Mouse (Mus musculus) ZHBTc4 (cell line): ENCODE results near the gene Lcn3.
"Not testable (repeated sequence)": the region's sequence is repeated elsewhere in the genome, so short reads cannot be mapped to it uniquely, and the experiment has no call there.

ENCODE experiments used
- DNase-seq: peaks from one replicate; pipeline ENCODE4 v3.0.0-alpha.2; 2011; ENCODE audit warnings: low read depth, low spot score

The Lcn3 gene

GRCm38 (mm10) chr2:25765269-25765668 lies at the start of gene Lcn3:
TSS of gene Lcn3 (plus strand) at chr2:25765569.
- DNase-seq, result no peak

- DNase-seq, result no peak
Observed at GRCm38 (mm10) chr2:25717222-25717621, 48.1 kb upstream of the Lcn3 start.

DNA sequence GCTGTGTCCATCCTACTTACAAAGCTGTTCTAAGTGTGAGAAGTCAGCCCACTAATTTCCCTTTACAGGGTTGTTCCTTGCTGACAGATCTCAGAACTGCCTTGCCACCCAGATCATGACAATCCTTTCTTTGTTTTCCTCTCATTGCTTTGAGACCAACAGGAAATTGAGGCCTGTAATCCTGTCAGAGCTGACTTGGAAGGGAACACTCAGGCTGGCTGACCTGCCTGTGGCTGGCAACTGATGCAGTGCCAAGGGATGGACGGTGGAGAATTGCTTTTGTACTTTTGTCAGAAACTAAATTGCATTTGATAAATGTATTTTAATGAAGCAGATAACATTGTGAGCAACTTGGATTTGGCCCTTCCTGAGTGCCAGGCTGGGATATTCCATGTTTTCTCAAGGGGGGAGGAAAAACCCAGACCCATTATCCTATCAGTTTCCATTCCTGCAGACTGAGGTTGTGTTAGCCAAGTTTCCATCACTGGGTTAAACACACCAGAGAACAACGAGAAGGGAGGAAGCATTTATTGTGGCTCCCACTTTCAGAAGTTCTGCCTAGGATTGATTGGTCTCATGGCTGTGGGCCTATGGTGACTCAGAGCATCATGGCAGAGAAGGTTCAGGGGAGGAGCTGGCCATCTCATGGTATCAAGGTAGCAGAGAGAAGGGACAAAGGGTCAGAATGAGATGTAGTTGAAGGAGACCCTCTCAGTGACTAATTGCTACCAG lies 32.0 kb upstream of the Lcn3 start:
- no peak for DNase-seq

DNA sequence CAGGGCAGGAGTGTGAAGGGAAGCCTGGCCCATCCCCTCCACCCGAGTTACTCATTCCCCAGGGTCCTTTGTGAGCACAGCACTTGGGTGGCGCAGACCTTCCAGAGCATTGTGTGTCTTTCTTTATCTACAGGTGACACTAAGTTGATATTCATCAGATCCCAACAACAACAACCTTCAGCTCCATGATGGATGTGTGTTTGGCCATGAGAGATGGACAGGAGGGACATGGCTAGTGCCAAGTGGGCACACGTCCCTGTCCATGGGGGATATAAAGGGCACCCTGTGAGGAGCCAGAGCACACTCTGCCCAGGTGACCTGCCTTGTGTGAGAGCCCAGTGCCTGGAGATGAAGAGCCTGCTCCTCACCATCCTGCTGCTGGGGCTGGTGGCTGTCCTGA lies 28.7 kb upstream of the Lcn3 start, which contains the start of gene Obp2b:
Obp2b (plus strand) TSS at position 301 of the 400 bp plus-strand sequence.
- DNase-seq, result not testable (repeated sequence)

- DNase-seq, result no peak
Observed at GRCm38 (mm10) chr2:25741671-25742070, 23.7 kb upstream of the Lcn3 start.

GRCm38 (mm10) chr2:25754201-25754600 lies 11.2 kb upstream of the Lcn3 start:
- no peak for DNase-seq

DNA sequence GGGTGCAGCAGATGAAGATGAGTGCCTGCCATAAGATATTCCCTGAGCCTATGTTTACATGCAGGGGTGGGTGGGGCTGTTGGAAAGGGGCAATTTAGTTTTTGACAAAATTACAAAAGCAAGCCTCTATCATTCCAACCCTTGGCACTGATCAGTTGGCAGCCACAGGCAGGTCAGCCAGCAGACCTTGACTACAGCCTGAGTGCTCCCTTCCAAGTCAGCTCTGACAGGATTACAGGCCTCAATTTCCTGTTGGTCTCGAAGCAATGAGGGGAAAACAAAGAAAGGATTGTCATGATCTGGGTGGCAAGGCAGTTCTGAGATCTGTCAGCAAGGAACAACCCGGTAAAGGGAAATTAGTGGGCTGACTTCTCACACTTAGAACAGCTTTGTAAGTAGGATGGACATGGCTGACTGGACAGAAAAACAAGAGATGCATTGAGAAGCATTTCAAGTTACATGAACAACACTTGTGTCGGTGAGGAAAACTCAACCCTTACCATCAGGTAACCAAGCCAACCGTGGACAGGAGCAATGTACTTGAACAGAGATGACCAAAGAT lies 7.2 kb upstream of the Lcn3 start:
- no peak for DNase-seq

DNA sequence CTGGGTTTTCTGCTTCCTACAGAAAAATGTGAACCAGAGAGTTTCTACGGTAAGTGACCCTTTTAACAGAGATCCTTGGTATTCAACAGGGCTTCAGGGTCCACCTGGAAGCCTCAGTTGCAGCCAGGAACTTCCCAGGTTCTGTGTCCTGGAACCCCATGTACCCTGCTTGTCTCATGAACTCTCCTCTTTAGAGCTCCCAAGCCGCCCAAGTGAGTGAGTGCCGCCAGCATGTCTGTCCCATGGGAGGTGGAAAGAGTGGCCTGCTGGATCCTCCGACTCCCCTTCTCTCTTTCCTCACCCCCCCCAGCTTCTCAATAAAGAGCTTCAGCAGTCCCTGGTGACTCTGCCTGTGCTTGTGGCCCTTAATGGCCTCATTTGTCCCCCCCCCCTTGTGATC lies 2.4 kb downstream of the Lcn3 start:
- no peak for DNase-seq

- no peak for DNase-seq
Observed at GRCm38 (mm10) chr2:25773507-25773906, 8.1 kb downstream of the Lcn3 start.

DNA sequence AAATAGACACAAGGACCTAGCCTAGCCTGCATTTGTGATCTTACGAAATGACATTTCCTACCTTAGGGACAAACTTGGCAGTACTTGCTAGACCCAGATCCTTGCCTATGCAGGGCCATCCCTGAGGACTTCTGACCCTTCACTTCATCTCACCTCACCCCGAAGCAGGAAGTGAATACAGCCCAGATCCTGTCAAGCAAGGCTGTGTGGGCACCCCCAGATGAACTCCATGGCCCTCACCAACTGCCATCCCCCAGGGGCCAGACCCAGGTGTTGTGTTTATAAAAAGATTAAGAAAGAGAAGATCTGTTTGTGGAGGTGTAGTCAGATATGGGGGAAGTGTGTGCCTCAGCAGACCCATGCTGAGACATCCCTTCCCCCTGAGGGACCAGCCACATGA lies 9.3 kb downstream of the Lcn3 start:
- DNase-seq, result no peak

- DNase-seq, result no peak
Observed at GRCm38 (mm10) chr2:25775991-25776390, 10.6 kb downstream of the Lcn3 start.

DNA sequence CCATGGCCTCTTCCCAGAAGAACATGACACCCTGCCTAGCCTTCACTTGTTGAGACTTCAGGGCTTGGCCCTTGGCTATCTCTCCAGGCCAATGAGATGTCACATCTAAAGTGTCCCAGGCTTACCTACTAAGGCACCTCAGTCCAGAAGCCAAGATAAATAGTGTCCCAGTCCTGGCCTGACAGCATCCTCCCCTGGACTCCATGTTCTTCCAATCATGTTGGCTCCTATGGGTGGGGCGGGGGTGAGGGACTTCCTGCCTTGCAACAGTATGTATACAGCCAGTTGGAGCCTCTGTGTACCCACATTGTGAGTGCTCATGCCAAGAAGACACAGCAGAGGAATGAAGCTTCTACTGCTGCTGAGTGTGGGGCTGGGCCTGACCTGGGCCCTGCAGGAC lies 11.3 kb downstream of the Lcn3 start, which contains the start of gene Lcn11:
Lcn11 (plus strand) TSS at position 301 of the 400 bp plus-strand sequence.
- DNase-seq, result no peak

DNA sequence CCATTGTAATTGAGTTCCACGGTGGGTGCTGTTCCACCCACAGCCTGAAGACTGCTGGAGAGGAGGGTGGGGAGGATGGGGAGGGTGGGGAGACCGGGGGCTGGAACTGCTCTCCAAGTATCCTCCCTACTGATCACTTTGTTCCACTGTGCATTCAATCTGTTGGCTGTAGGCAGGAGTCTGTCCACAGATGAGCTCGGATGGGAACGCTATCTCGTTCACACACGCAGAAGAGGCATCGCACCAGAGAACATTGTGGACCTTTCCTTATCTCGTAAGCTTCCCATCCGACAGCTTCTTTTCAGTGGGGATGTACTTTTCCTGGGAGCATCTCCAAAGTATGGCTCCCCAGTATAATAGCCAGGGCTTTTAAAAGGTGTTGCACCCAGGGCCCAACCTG lies 13.7 kb downstream of the Lcn3 start:
- DNase-seq, result no peak

DNA sequence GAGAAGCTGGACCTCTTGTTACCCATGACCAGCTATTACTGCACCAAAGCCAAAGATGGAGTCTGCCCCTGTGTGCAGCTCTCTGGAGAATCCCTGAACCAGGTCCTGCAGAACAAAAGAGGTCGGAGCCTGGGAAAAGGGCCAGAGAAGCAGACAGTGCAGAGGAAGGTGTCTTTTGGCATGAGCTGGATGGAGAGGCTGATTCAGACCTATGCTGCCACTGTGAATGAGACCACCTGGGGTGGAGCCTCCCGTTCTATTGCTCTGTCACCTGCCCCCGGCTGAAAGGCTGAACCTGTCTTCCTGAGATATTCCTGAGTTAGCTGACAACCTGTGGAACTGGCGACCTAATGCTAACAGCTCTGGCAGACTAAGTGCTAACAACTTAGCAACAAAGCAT lies 15.6 kb downstream of the Lcn3 start:
- no peak for DNase-seq

DNA sequence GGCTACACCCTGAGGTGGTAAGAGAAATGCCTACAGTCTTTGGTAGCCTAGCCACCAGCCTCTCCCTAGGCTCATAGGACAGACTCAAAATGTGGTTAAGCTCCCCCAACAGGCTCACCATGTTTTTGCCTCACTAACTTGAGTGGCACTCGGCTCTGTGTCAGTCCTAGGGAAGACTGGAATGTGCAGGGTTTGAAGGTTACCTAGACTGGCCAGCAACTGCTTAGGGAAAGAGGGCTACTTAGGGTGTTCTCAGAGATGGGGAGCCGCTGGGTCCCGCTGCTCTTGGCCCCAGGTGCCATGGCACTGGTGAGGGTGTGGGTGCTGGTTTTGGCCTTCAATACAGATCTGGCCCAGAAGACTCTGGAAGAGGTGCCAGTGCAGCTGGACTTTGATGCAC lies 16.6 kb downstream of the Lcn3 start, which contains the start of gene Gm13539:
Gm13539 (plus strand) TSS at position 301 of the 400 bp plus-strand sequence.
- no peak for DNase-seq

GRCm38 (mm10) chr2:25785573-25786322 lies 20.4 kb downstream of the Lcn3 start:
- no peak for DNase-seq

DNA sequence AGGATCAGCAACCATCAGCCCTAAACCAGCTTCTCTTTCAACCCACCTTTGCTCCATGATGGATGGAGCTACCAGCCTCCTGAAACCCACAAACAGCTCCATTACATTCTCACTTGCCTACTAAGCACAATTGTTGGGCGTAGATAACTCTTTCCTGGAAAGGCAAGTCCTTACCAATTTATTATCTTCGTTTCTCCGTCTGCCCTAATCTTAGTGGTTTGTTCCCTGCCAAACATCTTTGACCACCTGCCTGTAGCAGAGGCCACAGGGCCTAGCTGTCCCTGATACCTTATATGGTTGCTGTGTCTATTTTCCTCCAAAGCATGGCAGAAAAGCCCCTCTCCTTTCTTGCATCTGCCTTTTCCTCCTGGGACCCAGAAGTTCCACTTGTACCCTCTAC lies 23.7 kb downstream of the Lcn3 start:
- DNase-seq, result no peak

DNA sequence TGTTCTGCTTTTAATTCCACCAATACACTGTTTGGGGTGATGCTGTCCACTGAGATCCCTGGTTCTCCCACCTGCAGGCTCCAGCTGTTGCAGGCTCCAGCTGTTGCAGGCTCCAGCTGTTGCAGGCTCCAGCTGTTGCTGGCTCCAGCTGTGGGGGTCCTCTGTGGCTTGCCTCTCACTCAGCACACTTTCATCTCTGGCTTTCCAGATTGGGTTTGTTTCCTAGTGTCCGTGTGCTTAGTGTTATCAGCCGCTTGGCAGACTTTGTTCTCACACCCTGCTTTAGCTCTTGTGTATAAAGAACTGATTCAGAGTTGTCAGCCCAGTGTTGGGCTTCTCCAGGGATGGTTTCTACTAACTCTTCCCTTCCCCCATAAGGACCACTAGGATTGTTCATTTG lies 32.3 kb downstream of the Lcn3 start:
- DNase-seq, result no peak

DNA sequence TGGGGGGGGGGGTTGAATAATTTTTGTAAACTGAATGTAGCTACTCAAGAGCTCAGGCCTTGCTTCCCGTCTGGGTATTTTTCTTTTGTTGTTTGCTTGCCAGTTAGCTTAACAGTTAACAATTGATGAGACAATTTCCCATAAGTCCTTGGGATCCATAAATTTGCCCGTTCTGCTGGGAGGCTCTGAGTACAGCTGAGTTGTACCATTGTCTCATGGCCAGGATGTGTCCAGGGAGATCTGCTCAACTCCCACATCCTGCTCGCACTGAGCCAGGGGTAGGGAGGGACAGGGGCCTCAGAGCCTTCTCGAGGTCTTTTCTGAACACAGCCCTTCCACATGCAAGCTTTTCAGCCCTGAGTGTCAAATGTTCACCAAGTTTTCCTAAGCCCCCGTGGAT lies 32.7 kb downstream of the Lcn3 start:
- DNase-seq, result no peak

DNA sequence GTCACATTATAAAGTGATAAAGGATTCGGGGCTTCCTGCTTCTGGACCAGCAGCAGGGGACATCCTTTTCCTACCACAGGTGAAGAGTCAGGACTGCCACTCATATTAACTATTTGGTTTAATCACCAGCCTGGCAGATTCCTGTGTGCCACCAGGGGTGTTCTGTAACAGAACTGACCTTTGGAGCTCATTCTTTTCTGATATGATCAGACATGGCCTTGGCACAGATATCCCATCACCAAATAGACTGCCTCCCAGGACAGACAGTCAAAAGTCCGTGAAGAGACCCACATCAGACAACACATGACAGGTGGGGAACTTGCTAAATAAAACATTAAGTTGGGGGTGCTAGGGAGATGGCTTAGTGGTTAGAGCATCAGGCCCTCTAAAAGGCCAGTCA lies 46.3 kb downstream of the Lcn3 start:
- DNase-seq, result no peak

- peak; percentile 38 for DNase-seq
Observed at GRCm38 (mm10) chr2:25813364-25813763, 48.0 kb downstream of the Lcn3 start.

- DNase-seq, result not testable (repeated sequence)
Observed at GRCm38 (mm10) chr2:25815748-25816147, 50.4 kb downstream of the Lcn3 start, which contains the start of gene Glt6d1. TSS of gene Glt6d1 (minus strand) at chr2:25815848.
